Mouse (Mus musculus): ENCODE data around the gene Mlec. TPM values are rescaled to one million over a fixed set of nuclear protein-coding genes. Genes with fewer than 3 reads are reported as not detected.
"Not testable (repeated sequence)": the region's sequence is repeated elsewhere in the genome, so short reads cannot be mapped to it uniquely, and the experiment has no call there.

Gene Mlec
- total RNA-seq, 2 experiments from 2014 or later = 104 to 111 TPM

GRCm38 (mm10) chr5:115125211-115125871, 32.6 kb downstream of the Mlec start:
- DNase-seq = peak; percentile 90

DNA sequence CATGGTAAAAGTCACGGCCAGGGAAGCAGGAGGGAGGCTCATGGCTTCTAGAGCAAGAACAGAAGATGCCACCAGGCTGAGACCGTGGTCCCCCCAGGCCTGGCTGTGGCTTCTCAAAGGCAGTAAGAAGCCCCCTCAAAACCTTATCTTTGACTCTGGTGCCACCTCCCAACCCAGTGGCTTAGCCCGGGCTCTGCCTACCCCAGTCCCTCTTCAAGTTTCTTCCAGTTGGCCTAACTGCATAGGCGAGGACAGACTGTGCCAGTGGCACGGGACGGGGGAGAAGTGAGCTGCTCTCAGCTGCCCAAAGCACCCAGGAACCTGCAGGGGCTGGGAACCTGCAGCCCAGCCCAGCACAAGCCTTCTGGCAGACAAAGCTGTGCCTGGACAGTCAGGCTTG, 33.3 kb downstream of the Mlec start:
- no peak for DNase-seq

- DNase-seq = peak; percentile 9
These were observed 37.0 kb downstream of the Mlec start for GRCm38 (mm10) chr5:115120978-115121377.

GRCm38 (mm10) chr5:115118961-115119570, 38.9 kb downstream of the Mlec start, which contains the start of gene Acads:
Gene Acads (minus strand): TSS chr5:115119346.
- peak; percentile 89 for DNase-seq

DNA sequence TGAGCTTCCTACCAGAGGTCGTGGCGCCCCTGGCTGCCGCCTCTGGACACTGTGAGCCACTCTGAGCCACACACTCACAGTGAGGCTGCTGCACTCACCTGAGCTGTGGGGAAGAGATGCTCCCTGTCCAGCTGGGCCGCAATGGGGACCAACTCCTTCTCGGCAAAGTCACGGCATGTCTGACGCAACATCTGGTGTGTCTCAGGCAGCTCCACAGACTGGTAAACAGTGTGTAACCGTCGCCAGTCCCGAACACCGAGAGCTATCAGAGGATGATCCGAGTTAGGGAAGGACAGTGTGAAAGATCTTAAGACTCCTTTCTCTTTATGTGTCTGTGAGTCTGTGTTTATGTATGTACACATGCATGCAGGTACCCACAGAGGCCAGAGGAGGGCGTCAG, 40.5 kb downstream of the Mlec start:
- peak; percentile 5 for DNase-seq

DNA sequence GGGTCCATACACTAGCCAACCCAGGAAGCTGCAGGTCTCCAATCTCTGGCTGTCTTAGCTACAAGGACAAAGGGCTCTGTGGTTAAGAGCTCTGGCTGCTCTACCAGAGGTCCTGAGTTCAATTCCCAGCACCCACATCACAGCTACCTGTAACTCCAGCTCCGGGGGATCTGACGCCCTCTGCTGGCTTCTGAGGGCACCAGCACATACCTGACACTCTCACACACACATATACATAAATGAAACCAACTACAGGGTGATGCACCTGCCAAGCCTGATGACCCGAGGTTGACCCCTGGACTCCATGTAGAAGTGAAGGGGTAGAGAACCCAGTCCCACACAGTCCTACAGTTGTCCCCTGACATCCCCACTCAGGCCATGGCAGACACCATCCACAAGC, 41.6 kb downstream of the Mlec start:
- peak; percentile 4 for DNase-seq

- DNase-seq = no peak
These were observed 43.5 kb downstream of the Mlec start for GRCm38 (mm10) chr5:115114501-115114900.

GRCm38 (mm10) chr5:115113244-115113643, 44.7 kb downstream of the Mlec start:
- peak; percentile 3 for DNase-seq

DNA sequence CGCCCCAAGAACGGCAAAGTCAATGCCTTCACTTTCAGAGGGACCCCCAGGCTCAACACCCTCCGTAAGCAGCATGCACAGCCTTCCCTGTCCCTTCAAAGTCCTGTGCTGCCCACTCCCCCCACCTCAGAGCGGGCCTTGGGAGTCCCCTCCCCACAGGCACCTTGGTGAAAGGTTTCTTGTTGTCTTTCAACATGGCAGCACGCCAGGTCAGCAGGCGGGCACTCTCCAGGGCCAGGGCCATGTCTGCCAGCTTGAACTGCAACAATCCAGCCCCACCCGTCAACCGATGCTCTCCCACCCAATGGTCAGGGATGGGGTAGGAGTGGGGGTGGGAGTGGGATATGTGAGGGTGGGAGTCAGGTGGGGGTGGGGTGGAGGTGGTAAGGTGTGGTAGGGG, 46.8 kb downstream of the Mlec start:
- DNase-seq = peak; percentile 42

DNA sequence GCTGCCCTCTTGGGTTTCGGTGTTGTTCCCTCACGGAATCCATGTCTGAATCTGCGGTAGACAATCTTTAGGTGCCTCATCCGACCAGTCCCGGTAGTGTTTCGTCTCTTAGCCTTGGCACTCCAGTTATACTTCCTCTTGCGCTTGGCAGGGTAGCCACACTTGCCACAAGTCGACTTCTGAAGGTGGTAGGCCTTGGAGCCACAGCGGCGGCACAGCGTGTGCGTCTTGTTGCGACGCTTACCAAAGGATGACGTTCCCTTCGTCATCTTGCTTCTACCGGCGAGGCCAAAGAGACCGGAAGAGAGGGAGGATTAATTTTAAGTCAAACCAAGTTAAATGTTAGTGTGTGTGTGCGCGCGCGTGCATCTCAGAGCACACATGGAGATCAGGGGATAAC, 54.7 kb downstream of the Mlec start:
- not testable (repeated sequence) for DNase-seq

GRCm38 (mm10) chr5:115102231-115102630, 55.7 kb downstream of the Mlec start:
- DNase-seq = no peak

DNA sequence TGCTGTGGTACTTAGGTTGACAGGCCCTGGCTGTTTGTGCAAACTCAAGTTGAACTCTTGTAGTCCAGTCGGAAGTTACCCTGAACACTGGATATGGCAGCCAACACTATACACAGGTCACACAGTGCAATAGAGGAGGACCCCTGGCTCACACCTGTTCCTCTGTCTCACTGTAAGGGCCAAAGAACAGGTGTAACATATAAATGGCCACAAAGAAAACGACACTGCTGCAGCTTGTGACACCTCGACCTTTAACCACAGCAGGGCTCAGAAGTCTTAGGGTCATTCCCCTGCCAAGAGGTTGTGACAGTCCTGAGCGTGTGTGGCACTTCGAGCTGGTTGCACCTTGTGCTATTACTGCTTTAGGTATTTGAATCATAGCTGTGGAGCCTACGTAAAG, 57.5 kb downstream of the Mlec start:
- no peak for DNase-seq

DNA sequence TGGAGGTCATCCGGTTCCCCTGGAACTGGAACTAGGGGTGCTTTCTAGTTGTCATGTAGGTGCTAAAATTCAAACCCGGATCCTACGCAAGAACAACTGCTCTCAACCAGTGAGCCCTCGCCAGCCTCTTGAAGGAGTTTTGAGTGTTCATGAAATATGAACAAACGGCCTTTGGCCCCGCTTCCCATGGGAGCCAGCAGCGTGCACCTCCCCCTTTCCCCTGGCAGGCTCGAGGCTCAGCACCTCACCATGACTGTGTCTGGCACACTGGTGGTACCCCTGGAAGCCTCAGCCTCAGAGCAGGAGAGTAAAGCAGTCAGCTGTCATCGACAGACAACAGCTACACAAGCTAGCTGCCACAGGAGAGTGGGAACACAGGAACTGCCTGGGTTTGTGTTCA, 58.0 kb downstream of the Mlec start:
- peak; percentile 40 for DNase-seq

DNA sequence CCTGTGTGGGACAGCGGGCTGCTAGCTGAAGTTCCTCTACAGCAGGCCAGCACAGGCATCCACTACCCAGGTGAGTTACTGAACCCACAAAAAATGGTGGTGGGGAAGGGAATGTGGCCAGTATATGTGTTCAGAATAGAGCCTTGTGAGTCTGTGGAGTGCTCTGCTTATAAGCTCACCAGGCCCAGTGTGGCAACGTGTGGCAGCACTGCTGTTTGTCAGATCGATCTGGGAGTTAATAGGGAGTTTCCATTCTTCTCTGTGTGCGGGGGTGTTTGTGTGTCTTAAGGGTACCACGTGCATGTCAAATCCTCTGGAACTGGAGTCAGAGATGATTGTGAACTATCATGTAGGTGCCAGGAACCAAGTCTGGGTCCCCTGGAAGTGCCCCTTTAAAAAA, 58.4 kb downstream of the Mlec start:
- DNase-seq = no peak

DNA sequence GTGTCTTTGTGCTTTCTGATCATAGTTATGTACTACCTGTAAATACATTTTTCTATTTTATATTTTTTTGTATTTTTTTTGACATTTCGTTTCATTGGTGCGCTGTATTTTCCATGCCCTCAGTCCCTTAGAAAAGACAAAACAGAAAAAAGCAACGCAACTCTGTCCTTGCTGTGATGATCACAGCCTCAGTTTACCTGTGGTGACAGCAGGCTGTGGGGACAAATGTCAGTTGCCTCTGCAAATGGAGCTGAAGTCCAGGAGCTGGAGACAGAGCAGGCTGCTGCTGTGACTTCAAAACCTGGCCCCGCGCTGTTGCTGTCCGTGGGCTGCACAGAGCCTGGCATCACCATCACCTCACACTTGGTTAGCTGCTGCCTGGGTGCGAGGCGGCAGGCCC, 59.8 kb downstream of the Mlec start, which contains the start of gene Gm10401:
Gene Gm10401, minus strand, starts transcription at position 101 of the 400 bp plus-strand sequence.
- no peak for DNase-seq

Other genes with a start within 250 kb of the Mlec start
- under 1 TPM in 1 of 2 experiments, not detected in 1; 0.18 TPM for gene Oasl1, start 234.9 kb downstream of the Mlec start, total RNA-seq (2021)
- gene 2210016L21Rik, start 216.0 kb downstream of the Mlec start, total RNA-seq (2021) = 10 to 100 TPM; 27.7 to 34.9 TPM
- not detected for gene Hnf1a, start 187.1 kb downstream of the Mlec start, total RNA-seq (2021)
- gene Sppl3, start 147.0 kb downstream of the Mlec start, total RNA-seq (2021) = 10 to 100 TPM; 52.1 to 53.3 TPM
- not detected for gene Gm10401, start 59.9 kb downstream of the Mlec start, total RNA-seq (2021)
- gene Acads, start 38.8 kb downstream of the Mlec start, total RNA-seq (2021) = 100 to 1,000 TPM; 153 to 165 TPM
- gene Unc119b, start 23.2 kb downstream of the Mlec start, total RNA-seq (2021) = 10 to 100 TPM; 21.7 to 25.9 TPM
- 1 to 10 TPM; 5.5 to 6.6 TPM for gene Cabp1, start 36.2 kb upstream of the Mlec start, total RNA-seq (2021)
- gene Pop5, start 77.7 kb upstream of the Mlec start, total RNA-seq (2021) = 10 to 100 TPM; 21.1 to 26.1 TPM
- gene Rnf10, start 114.7 kb upstream of the Mlec start, total RNA-seq (2021) = 100 to 1,000 TPM; 277 to 284 TPM
- 100 to 1,000 TPM; 113 to 117 TPM for gene Coq5, start 121.5 kb upstream of the Mlec start, total RNA-seq (2021)
- 100 to 1,000 TPM; 318 to 355 TPM for gene Dynll1, start 142.8 kb upstream of the Mlec start, total RNA-seq (2021)
- 10 to 100 TPM; 39.1 to 42.4 TPM for gene Srsf9, start 169.0 kb upstream of the Mlec start, total RNA-seq (2021)
- gene Gatc, start 183.0 kb upstream of the Mlec start, total RNA-seq (2021) = 10 to 100 TPM; 17.3 to 19.3 TPM
- gene Triap1, start 183.0 kb upstream of the Mlec start, total RNA-seq (2021) = 10 to 100 TPM; 23.4 to 26.8 TPM
- gene Cox6a1, start 190.8 kb upstream of the Mlec start, total RNA-seq (2021) = 100 to 1,000 TPM; 619 to 662 TPM